Mouse (Mus musculus): ENCODE data around the gene Mageb4. TPM values are rescaled to one million over a fixed set of nuclear protein-coding genes. Genes with fewer than 3 reads are reported as not detected.
"Not testable (repeated sequence)": the region's sequence is repeated elsewhere in the genome, so short reads cannot be mapped to it uniquely, and the experiment has no call there.

Mageb4 gene
- not detected in 2 replicates for polyA plus RNA-seq (2012; rRNA removed)

DNA sequence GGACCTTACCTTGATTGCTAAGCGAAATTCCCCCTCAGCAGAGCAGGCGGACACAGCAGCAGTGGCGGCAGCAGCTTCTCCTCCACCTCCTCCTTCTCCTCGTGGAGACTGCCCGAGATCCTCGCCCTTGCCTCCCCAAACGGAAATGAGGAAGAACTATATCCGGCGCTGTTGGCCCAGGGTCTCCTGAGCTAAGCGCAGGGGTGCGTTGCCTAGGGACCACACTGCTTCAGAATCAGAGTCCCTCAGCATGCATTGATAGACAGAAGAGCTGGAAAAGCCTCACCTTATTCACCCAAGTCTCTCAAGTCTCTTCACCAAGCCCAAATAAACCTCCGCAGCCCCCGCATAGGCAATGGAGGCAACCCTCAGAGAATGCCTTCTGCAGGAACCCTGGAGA is at the start of gene Mageb4:
Gene Mageb4, minus strand, starts transcription at position 101 of the 400 bp plus-strand sequence.
- not testable (repeated sequence) for DNase-seq (ENCODE audit: low spot score)

DNA sequence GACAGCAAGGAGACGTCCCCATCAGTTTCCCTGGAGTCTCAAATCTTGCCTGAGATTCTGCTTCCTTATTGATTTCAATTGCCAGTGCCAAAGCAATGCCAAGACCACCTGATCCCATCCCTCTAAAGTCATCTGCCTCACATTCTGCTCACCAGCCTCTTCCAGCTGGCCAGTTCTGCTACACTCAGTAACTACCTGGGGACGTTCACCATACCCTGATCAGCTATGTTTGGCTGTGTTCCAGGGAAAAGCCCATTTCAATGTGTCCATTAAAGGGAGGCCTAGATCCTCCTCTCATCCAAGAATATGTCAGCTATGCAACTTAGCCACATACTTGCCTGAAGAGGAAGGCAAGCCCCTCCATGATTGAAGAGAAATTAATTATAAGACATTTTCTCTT is 20.3 kb downstream of the Mageb4 start:
- DNase-seq (ENCODE audit: low spot score): not testable (repeated sequence)

DNA sequence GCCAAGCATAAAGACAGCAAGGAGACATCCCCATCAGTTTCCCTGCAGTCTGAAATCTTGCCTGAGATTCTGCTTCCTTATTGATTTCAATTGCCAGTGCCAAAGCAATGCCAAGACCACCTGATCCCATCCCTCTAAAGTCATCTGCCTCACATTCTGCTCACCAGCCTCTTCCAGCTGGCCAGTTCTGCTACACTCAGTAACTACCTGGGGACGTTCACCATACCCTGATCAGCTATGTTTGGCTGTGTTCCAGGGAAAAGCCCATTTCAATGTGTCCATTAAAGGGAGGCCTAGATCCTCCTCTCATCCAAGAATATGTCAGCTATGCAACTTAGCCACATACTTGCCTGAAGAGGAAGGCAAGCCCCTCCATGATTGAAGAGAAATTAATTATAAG is 58.9 kb downstream of the Mageb4 start:
- DNase-seq (ENCODE audit: low spot score): not testable (repeated sequence)

DNA sequence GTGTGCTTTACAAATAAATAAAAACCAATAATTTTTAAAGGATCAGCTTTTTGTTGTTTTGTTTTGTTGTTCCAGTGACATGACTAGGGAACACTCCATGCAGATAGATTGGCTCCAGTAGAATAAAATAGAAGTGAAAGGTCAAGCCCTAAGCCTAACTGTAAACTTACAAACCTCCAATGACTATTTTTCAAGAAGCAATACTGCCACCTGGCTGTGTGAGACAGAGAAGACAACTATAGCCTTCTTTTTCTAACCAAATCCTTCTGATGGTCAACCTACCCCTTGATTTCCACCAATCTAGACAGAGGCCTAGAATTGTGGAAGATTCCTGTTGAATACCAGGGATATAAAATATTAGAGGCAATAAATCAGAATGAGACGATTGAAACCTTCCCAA is 67.6 kb downstream of the Mageb4 start:
- DNase-seq (ENCODE audit: low spot score): no peak

Other genes starting within 250 kb of the Mageb4 start
- not detected in 2 replicates for gene Nr0b1, start 113.3 kb downstream of the Mageb4 start, polyA plus RNA-seq (2012; rRNA removed)

All from urinary bladder, adult 2 months (tissue).